Mouse (Mus musculus): Measurements from ENCODE around the gene Gk5.

GRCm38 (mm10) chr9:96139876-96140275, 20.7 kb downstream of the Gk5 start:
- TF ChIP-seq ZNF384 (IDR thresholded peaks at IDR 0.05; ENCODE audit: low read depth, low read length) (no peak), MAFK (IDR thresholded peaks at IDR 0.05; ENCODE audit: insufficient read depth, low read depth, low read length) (no peak), HCFC1 (IDR thresholded peaks at IDR 0.05; ENCODE audit: borderline replicate concordance, insufficient read depth, low read length) (no peak)

Data from ES-E14 (cell line).